Mouse (Mus musculus): ENCODE measurements around the gene Sbno1.

DNA sequence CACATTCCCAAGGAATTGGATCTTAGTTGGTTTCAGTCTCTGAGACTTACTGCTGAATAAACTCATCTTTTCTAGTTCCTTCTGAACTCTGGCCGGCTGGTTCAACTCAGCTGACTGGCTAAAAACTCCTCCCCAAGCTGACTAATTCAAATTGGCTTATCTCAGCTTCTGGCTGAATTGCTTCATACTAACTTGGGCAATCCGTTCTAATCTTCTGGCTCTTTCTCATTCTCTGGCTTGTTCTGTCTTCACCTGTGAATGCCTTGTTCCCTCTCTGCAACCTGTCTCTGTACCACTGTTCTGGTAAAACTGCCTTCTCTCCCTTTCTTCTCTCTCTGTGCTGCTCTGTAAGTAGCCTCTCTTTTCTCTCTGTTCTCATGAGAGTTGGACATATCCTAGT, 16.8 kb upstream of the Sbno1 start:
- TF ChIP-seq POLR2A (IDR thresholded peaks at IDR 0.05; ENCODE audit: control insufficient read depth, extremely low read depth, insufficient read depth, low read length, poor library complexity) (no peak), CTCF (IDR thresholded peaks at IDR 0.05; ENCODE audit: borderline replicate concordance, control insufficient read depth, extremely low read depth, insufficient read depth, low read length, poor library complexity) (no peak)
